8 mouse cellular contexts compared by ENCODE assay signal in the genomic region with DNA sequence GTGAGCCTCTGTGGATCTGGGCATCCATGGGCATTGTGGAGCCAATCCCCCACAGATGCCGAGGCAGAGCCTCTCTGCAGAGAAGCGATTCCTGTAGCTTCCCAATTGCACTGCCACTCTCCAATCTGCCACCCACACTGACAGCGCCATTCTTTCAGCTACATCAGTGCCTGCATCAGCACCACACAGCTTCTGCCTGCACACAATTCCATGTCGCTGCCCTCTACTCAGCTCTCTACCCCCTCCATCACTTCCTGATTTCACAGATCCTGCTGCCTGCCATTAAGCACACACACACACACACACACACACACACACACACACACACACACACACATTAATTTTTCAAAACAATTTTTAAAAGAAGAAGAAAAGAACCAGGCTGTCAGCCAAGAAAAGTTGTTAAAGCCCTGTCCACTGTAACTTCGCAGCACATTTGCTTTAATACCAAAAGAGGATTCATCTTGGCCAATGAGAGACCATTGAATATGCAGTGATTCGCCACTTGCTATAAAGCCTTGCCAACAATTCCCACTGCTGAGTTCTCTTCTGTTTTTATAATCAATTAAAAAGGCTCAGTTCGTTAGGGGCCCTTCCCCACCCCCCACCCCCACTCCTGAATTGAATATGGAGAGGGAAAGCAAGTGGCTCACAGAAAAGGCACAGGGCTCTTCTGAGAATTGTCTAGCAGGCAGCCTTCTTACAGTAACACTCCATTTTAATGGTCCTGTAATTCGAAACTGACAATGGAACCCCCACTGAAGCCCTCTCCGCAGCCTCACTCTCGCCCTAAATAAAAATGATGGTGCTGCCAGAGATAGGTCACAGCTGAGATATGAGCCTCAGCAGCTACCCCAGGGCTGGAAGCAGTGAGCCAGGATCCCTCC.
A peak's percentile ranks its signal among the peaks of the same experiment; 100 is the strongest.
DNase-seq lines count a peak whose midpoint lies in the region; ATAC-seq and TF ChIP-seq lines count a peak whose summit lies in the region.

No protein-coding gene starts in this region.

- intact Hi-C loops in left cerebral cortex, adult 2 months (cut with DNase I): loop anchor here (10.0 kb wide), 1 partner anchor 299 kb away; no protein-coding TSS in a partner anchor

- WGBS in lung, embryonic 16.5 days: 27% methylated on average over 10 of the region's 10 CpGs
- 50% methylated on average over 10 of the region's 10 CpGs for WGBS in thymus, adult 2 months

- no peaks in the 10 kb centered on the region for H3K36me3 ChIP-seq in lung, embryonic 16.5 days (ENCODE audit: control insufficient read depth, insufficient read depth, low read length)
- no peaks in the 10 kb centered on the region for H3K36me3 ChIP-seq in thymus, adult 2 months (ENCODE audit: control insufficient read depth, insufficient read depth, low read length)

- H3K4me3 ChIP-seq in lung, embryonic 16.5 days (ENCODE audit: low read length): no peak overlapping the region
- no peak overlapping the region for H3K4me3 ChIP-seq in left cerebral cortex, adult 2 months
- H3K4me3 ChIP-seq in thymus, adult 2 months (ENCODE audit: control insufficient read depth, insufficient read depth, low read length): no peak overlapping the region

- H3K27me3 ChIP-seq in lung, embryonic 16.5 days (ENCODE audit: control insufficient read depth, insufficient read depth, low read depth, low read length): no peaks in the 10 kb centered on the region
- H3K27me3 ChIP-seq in thymus, adult 2 months (ENCODE audit: control insufficient read depth, insufficient read depth, low read length): no peaks in the 10 kb centered on the region

- ATAC-seq in lung, embryonic 16.5 days (ENCODE audit: low read depth): peak; percentile 88

- peaks cover 3% of the 10 kb centered on the region; the same call in 1 of the 2 replicates for H3K4me1 ChIP-seq in lung, embryonic 16.5 days (replicated peaks; ENCODE audit: control insufficient read depth, insufficient read depth, low read length)
- H3K4me1 ChIP-seq in thymus, adult 2 months (replicated peaks; ENCODE audit: control insufficient read depth, insufficient read depth, low read length): no peaks in the 10 kb centered on the region

- no peaks in the 10 kb centered on the region for H3K9me3 ChIP-seq in lung, embryonic 16.5 days (ENCODE audit: control insufficient read depth, low read length)

- peak; percentile 15 to 30 for DNase-seq in cerebellum, postnatal 14 days
- no peak for DNase-seq in cerebellum, adult 9-10 months
- DNase-seq in lung, postnatal 14 days: no peak
- peak; percentile 19 to 29 for DNase-seq in left cerebral cortex, adult 2 months (ENCODE audit: extremely low spot score in 1 of 2, low spot score in 2 of 2)
- peak; percentile 14 for DNase-seq in right cerebral cortex, postnatal 14 days
- no peak for DNase-seq in adrenal gland, postnatal 36 days
- DNase-seq in thymus, adult 2 months: no peak

- TF ChIP-seq POLR2A in thymus, adult 2 months (IDR thresholded peaks at IDR 0.05; ENCODE audit: control insufficient read depth, extremely low read depth, insufficient read depth, low read length, poor library complexity): no peak

- H3K9ac ChIP-seq in lung, embryonic 16.5 days (ENCODE audit: low read length): no peak overlapping the region

- H3K27ac ChIP-seq in lung, embryonic 16.5 days (ENCODE audit: low read length): no peak overlapping the region
- H3K27ac ChIP-seq in left cerebral cortex, adult 2 months: peak overlapping the region; percentile 47
- no peak overlapping the region for H3K27ac ChIP-seq in thymus, adult 2 months (ENCODE audit: control insufficient read depth, insufficient read depth, low read length)

- H3K4me2 ChIP-seq in lung, embryonic 16.5 days (ENCODE audit: low read depth, low read length): 0 out of 2 replicates have a peak overlapping the region, but pooled peaks have one; percentile 16

- TF ChIP-seq CTCF in left cerebral cortex, adult 2 months (IDR thresholded peaks at IDR 0.05): no peak
- no peak for TF ChIP-seq CTCF in thymus, adult 2 months (IDR thresholded peaks at IDR 0.05; ENCODE audit: borderline replicate concordance, control insufficient read depth, extremely low read depth, insufficient read depth, low read length, poor library complexity)

Comparison
In these comparisons a context has a peak if more than half of its experiments do, and no peak if none do; other contexts are left out.
1. DNase-seq: peak in cerebellum, postnatal 14 days (2 of 2), left cerebral cortex, adult 2 months (2 of 2) and right cerebral cortex, postnatal 14 days (single experiment); none in cerebellum, adult 9-10 months (single experiment), lung, postnatal 14 days (single experiment), adrenal gland, postnatal 36 days (0 of 2) and thymus, adult 2 months (single experiment).